Mouse (Mus musculus) thymus, postnatal 10 days (tissue): ENCODE measurements at regions not wholly inside any gene's neighbourhood (a gene's known extent, or its start where the extent isn't known, plus 50 kb on each side); places are given as distances from the start of the nearest gene placed in this dataset.

Source experiments
- DNase-seq, 2 experiments: peaks; one replicate each; pipeline ENCODE4 v3.0.0; 2021; ENCODE audit warnings: low spot score in 2 of 2

DNA sequence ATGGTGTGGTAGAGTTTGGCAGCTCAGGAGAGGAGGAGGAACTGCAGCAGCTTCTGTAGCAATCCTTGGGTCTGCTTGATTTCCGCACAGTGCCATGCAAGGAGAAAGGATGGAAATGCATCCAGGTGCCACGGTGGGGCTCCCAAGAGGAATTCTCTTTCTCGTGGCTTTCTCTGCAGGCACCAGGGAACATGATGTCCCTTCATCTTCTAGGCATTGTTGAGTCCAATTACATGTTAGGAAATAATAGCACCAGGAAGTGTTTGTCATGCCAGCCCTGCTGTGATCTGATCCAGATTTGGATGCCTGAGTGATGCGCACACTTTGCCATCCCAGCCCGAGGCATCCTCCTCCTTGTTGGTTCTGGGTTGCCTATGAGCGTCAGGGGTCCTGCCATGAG, 72.6 kb upstream of the Agap1 start:
- DNase-seq, result no peak

GRCm38 (mm10) chr1:89385111-89385510, 69.5 kb upstream of the Agap1 start:
- DNase-seq, result no peak

DNA sequence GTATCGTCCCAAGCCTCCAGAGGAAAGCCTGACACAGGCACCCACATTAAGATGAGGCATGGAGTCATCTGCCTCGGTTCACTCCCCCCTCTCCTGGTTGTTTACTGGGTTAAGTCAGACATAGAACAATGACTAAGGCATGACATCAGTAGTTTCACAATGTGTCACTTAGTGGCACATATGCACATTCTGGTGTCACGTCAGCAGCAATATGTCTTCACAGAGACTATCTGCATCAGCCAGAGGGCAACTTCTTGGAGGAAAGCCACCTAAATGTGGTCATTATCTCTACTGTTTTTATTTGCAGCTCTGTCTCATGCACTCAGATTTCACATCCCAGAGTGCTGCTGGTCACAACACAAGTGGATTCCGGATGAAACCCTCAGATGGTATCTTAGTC, 61.9 kb upstream of the Agap1 start:
- DNase-seq, result no peak

DNA sequence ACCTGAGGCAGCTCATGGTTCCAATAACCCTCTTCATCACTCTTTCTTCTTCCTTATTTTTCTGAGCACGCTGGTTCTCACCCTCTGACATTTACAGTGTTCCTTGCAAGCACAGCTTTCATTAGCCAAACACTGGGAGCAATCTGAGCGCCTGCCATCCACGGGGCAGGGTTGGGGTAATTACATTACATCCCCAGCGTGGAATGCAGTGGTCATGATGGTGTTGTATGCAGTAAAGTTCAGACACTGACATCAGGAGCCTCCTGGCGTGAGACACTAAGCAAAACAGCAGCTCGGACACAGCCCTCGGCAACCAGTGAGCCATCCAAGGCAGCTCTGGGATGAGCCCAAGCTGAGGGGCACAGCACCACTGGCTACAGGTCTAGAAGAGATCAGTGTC, 60.1 kb upstream of the Agap1 start:
- no peak for DNase-seq

DNA sequence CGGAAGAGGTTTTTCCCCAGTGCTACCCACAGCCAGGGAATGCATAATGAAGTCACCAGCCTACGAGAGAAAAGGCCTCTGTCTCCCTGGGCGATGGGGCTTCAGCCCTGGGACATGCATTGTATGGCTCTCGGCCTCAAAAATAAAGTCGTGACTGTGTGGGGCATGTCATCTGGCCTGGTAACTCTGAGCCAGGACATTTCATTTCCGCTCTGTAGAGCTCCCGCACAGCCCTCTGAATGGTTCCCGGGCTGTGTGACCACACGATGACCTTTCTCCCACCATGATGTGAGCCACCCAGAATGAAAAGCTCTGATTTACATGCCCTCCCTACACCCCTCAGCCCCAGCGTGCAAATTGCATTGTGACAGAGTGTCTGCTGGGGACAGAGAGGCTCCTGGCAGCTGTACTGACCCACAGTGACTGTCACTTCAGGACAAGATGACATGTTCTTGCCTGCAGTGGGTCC, 53.8 kb upstream of the Agap1 start:
- no peak for DNase-seq

- no peak for DNase-seq
These were observed 51.9 kb upstream of the Agap1 start for GRCm38 (mm10) chr1:89402513-89403210.

- DNase-seq, result no peak
These were observed 51.0 kb upstream of the Agap1 start for GRCm38 (mm10) chr1:89403551-89404050.
